Mouse (Mus musculus) midbrain, embryonic 16.5 days (tissue): ENCODE data around the gene Rwdd2b. TPM values are rescaled to one million over a fixed set of nuclear protein-coding genes. Genes with fewer than 3 reads are reported as not detected.
A peak's percentile ranks its signal among the peaks of the same experiment; 100 is the strongest.

ENCODE experiments used
- ATAC-seq: fragments of 200-750 bp; cut with Nextera tagmentation; 2 replicates; pipeline ENCODE4 v1.8.0; 2017; ENCODE audit warnings: moderate TSS enrichment
- H3K27ac ChIP-seq: fragments of 300-500 bp; sonication (generic); 2 replicates; pipeline ENCODE4 v1.5.1; 2014; ENCODE audit warnings: mild to moderate bottlenecking, low read length, mixed read lengths
- H3K27me3 ChIP-seq: fragments of 300-500 bp; sonication (generic); 2 replicates; pipeline ENCODE4 v1.6.1; 2014; ENCODE audit warnings: low read depth, low read length, mixed read lengths; ENCODE audit not compliant: control insufficient read depth, insufficient read depth
- H3K36me3 ChIP-seq: fragments of 300-500 bp; sonication (generic); 2 replicates; pipeline ENCODE4 v1.6.1; 2014; ENCODE audit warnings: mild to moderate bottlenecking, low read length, moderate library complexity, mixed read lengths; ENCODE audit not compliant: control insufficient read depth, insufficient read depth
- H3K4me1 ChIP-seq: fragments of 300-500 bp; sonication (generic); 2 replicates; pipeline ENCODE4 v1.6.1; 2014; ENCODE audit warnings: mild to moderate bottlenecking, low read length, mixed read lengths; ENCODE audit not compliant: control insufficient read depth, insufficient read depth
- H3K4me2 ChIP-seq: fragments of 300-500 bp; sonication (generic); 2 replicates; pipeline ENCODE4 v1.6.1; 2014; ENCODE audit warnings: mild to moderate bottlenecking, low read length, mixed read lengths
- H3K4me3 ChIP-seq: fragments of 300-500 bp; sonication (generic); 2 replicates; pipeline ENCODE4 v1.5.1; 2014; ENCODE audit warnings: low read depth, mild to moderate bottlenecking, low read length, moderate library complexity, mixed read lengths
- H3K9ac ChIP-seq: fragments of 300-500 bp; sonication (generic); 2 replicates; pipeline ENCODE4 v1.6.1; 2014; ENCODE audit warnings: low read depth, low read length, mixed read lengths
- H3K9me3 ChIP-seq: fragments of 300-500 bp; sonication (generic); replicated peaks from 2 replicates; pipeline ENCODE4 v1.6.1; 2014; ENCODE audit warnings: mild to moderate bottlenecking, low read length, mixed read lengths; ENCODE audit not compliant: control insufficient read depth, poor library complexity, severe bottlenecking
- WGBS: fragments of 180-500 bp; shearing (Covaris S2); extraction: QIAGEN DNeasy Blood & Tissue Kit; methylation state at CpG from one replicate; pipeline ENCODE4 v1.1.7; 2014; 5-methylcytosine and 5-hydroxymethylcytosine counted together
- polyA plus RNA-seq: library from polyadenylated mRNA; unstranded; fragments of >200 nt; fragmentation: Nextera tagmentation; extraction: Ambion mirVana; gene quantifications from 2 replicates; pipeline ENCODE4 v1.2.1, GENCODE M21; 2015

Rwdd2b gene
- polyA plus RNA-seq = 14.9 and 15.6 TPM in 2 replicates

DNA sequence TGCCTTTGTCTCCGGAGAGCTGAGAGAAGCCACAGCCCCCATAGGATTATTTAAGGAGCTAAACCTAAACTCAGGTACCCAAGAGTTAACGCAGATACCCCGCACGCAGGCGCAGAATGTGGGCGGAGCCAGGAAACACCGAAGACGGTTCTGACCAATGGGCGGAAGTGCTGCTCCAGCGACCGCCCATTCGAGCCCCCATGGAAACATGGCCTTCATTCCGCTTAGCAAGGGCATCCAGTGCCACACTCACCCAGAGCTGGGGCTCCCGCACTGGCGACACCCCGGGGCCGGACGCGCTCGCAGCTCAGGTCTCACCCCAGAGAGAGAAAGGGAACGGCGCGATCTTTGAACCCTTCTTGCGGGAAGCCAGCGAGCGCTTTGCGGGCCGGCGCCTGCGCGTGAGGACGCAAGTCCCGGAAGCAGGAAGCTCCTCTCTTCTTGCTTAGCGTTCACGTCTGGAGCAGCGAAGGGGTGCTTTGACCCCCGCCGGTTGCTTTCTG is at the start of gene Rwdd2b:
Gene Rwdd2b, minus strand, starts transcription at position 390 of the 503 bp plus-strand sequence.
- peak within 1 kb of the TSS; percentile 84 for H3K4me3 ChIP-seq
- peaks cover 15% of the 10 kb centered on the region for H3K4me1 ChIP-seq
- no peaks in the 10 kb centered on the region for H3K9me3 ChIP-seq
- peak within 1 kb of the TSS; percentile 83 for H3K4me2 ChIP-seq
- H3K36me3 ChIP-seq = no peaks in the 10 kb centered on the region
- 1% methylated on average over 38 of the region's 38 CpGs for WGBS
- peak within 1 kb of the TSS; percentile 95 for H3K9ac ChIP-seq
- peak within 1 kb of the TSS; percentile 97 for H3K27ac ChIP-seq
- no peaks in the 10 kb centered on the region for H3K27me3 ChIP-seq
- ATAC-seq = peak; percentile 97

DNA sequence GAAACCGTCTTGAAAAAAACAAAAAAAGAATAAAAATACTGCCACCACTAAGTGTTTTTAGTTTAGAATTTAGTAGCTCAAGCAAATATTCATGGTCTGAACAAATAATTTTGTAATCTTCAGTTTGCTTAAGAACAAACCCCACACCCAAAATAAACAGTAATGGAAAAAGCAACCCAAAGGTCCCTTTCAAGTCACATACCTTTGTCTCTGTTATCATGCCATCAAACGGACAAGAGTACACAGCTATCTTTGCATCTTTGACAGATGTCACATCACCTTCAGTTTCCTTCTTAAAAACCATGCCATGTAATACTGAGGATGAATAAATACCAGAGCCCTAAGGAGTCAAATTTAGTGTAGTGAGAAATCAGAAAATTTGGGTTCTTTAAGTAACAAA is 48.2 kb upstream of the Rwdd2b start:
- 88% methylated on average over 2 of the region's 2 CpGs for WGBS
- no peak for ATAC-seq

DNA sequence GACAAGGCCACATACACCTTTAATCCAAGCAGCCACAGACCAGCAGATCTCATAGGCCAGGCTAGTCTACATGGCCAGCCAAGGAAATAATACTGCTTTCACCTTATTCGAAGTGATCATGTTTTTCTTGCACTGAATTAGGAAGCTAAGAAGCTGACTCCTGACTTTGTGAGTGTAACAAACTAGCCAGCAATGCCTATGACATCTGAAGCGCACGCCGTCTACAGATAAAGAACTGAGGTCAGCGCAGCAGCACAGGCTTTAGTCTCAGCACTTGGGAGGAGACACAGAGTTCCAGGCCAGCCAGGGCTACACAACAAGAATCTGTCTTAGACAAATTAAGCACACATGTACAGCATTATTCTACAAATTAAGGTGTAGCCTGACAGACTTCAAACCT is 46.4 kb upstream of the Rwdd2b start:
- H3K27me3 ChIP-seq = no peaks in the 10 kb centered on the region
- no peak for ATAC-seq
- 97% methylated on average over 5 of the region's 5 CpGs for WGBS
- no peaks in the 10 kb centered on the region for H3K9me3 ChIP-seq
- H3K4me1 ChIP-seq = no peaks in the 10 kb centered on the region
- H3K36me3 ChIP-seq = peaks cover 64% of the 10 kb centered on the region
- H3K9ac ChIP-seq = no peak overlapping the region
- H3K4me2 ChIP-seq = no peak overlapping the region
- no peak overlapping the region for H3K4me3 ChIP-seq
- H3K27ac ChIP-seq = no peak overlapping the region

More for the DNA sequence above, 48.2 kb upstream of the Rwdd2b start:
- H3K9ac ChIP-seq = no peak overlapping the region
- H3K4me2 ChIP-seq = no peak overlapping the region
- H3K9me3 ChIP-seq = no peaks in the 10 kb centered on the region
- no peak overlapping the region for H3K4me3 ChIP-seq
- H3K27me3 ChIP-seq = no peaks in the 10 kb centered on the region
- peaks cover 59% of the 10 kb centered on the region for H3K36me3 ChIP-seq
- no peak overlapping the region for H3K27ac ChIP-seq
- H3K4me1 ChIP-seq = no peaks in the 10 kb centered on the region

DNA sequence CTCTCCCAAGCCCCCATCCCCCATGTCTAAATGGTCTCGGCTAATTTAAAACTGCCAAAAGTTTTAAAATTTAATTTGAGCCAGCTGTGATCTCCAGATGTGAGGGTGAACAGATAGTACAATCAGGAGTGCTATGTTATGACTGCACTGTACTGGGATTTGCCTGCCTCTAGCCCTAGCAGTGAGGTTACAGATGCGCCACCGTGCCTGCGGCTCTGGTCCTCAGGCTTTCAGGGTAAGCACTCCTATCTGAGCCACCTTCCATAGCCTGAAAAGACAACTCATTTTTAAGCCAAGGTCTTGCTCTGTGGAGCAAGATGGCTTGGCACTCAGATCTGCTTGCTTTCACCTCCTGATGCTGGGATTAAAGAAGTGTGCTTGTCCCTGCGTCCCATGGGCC is 44.0 kb upstream of the Rwdd2b start:
- no peaks in the 10 kb centered on the region for H3K4me1 ChIP-seq
- H3K9me3 ChIP-seq = no peaks in the 10 kb centered on the region
- peaks cover 55% of the 10 kb centered on the region for H3K36me3 ChIP-seq
- no peak for ATAC-seq
- no peak overlapping the region for H3K27ac ChIP-seq
- H3K9ac ChIP-seq = no peak overlapping the region
- H3K27me3 ChIP-seq = no peaks in the 10 kb centered on the region
- H3K4me3 ChIP-seq = no peak overlapping the region
- H3K4me2 ChIP-seq = no peak overlapping the region
- 93% methylated on average over 5 of the region's 5 CpGs for WGBS

DNA sequence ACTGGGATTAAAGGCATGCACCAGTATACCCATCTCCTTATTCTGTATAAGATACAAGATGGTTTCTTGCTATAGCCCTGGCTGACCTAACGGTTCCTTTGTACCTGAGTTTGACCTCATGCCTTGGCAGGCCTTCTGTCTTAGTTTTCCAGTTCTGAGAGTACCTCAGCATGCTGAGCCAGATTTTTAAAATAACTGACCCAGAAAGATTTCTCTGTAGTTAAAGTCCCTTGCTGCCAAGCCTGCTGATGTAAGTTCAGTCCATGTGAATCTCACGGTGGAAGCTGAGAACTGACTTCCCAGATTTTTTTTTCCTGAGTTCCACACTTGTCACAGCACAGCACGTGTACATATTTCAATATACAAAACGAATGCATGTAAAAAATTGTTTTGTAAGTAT is 30.2 kb upstream of the Rwdd2b start:
- WGBS = 90% methylated on average over 4 of the region's 4 CpGs
- no peak overlapping the region for H3K27ac ChIP-seq
- ATAC-seq = no peak
- no peaks in the 10 kb centered on the region for H3K27me3 ChIP-seq
- no peak overlapping the region for H3K9ac ChIP-seq
- no peaks in the 10 kb centered on the region for H3K4me1 ChIP-seq
- no peaks in the 10 kb centered on the region for H3K9me3 ChIP-seq
- no peak overlapping the region for H3K4me2 ChIP-seq
- peaks cover 30% of the 10 kb centered on the region for H3K36me3 ChIP-seq
- H3K4me3 ChIP-seq = no peak overlapping the region

DNA sequence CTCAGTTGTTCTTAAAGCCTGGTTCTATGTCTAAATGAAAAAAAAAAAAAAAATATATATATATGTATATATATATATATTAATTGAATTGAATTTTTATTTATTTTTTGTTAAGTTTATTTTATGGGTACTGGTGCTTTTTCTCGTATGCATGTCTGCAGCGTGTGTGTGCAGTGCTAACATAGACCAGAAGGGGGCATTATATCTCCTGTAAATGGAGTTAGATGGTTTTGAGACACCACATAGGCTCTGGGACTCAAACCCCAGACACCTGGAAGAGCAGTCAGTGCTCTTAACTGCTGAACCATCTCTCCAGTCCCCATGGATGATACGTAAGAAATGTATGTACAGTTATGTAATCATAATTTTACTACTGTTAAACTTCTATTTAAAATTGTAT is 18.4 kb upstream of the Rwdd2b start:
- H3K27me3 ChIP-seq = no peaks in the 10 kb centered on the region
- H3K36me3 ChIP-seq = peaks cover 10% of the 10 kb centered on the region; the same call in 1 of the 2 replicates
- no peak for ATAC-seq
- peaks cover 18% of the 10 kb centered on the region for H3K4me1 ChIP-seq
- no peaks in the 10 kb centered on the region for H3K9me3 ChIP-seq
- no peak overlapping the region for H3K4me3 ChIP-seq
- H3K4me2 ChIP-seq = no peak overlapping the region
- 95% methylated on average over 3 of the region's 3 CpGs for WGBS
- no peak overlapping the region for H3K9ac ChIP-seq
- H3K27ac ChIP-seq = no peak overlapping the region

DNA sequence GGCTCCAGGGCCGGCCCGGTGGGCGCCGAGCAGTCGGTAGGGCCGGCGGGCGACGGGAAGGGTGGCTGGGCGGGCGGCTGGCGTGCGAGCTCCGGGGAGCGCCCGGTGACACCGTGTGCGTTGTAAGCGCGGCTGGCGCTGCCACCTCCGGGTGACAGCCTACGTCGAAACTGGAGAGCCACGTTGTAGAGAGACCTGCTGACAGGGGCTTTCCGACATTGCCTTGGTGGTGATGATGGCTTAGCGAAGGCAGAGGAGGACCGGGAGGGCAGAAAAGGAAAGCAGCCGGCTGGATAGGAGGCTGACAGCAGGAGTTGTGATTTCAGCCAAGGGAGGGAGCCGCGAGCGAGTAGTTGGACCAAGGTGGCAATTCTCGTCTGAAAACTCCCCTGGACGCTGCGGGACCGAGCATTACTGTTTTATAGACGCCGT is 14.8 kb upstream of the Rwdd2b start:
- H3K9me3 ChIP-seq = no peaks in the 10 kb centered on the region
- H3K4me3 ChIP-seq = peak overlapping the region; percentile 93
- H3K36me3 ChIP-seq = peaks cover 4% of the 10 kb centered on the region; the same call in 1 of the 2 replicates
- peak overlapping the region; percentile 88 for H3K4me2 ChIP-seq
- WGBS = 1% methylated on average over 34 of the region's 38 CpGs
- H3K27me3 ChIP-seq = no peaks in the 10 kb centered on the region
- peak; percentile 83 for ATAC-seq
- H3K27ac ChIP-seq = peak overlapping the region; percentile 76
- H3K9ac ChIP-seq = peak overlapping the region; percentile 93
- peaks cover 18% of the 10 kb centered on the region for H3K4me1 ChIP-seq

DNA sequence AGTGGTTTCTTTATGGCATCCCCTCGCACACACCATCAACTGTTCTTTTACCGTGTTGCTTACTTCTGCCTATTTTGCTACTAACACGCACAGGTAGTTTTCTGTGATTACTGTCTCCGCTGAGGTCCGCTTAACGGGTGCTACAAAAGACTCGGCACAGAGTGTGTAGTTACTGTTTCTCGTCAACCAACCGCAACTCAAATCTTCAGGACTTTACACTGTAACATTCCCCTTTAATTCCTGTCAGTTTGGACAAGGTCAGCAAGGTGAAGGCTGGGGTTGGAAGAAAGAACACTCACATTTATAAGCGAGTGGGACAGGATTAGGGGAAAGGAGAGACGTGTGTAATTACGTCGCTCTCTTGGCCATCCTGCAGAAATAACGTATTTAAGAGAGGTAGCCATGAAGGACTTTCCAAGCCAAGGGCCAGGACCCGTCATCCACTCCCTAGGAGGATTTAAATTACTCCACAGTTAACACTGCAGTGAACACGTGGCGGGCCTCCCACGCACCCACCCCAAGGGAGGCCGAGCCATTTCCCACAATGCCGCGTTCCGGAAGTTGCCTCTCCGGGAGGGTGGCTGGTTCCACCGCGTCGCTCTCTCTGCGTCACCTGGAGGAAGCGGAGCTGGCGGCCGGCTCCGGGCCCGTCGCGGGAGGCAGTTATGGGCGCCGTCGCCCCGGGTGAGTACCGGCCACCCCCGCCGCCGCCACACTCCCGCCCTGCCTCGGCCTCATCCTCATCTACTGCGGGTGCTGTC is 14.2 kb upstream of the Rwdd2b start, which contains the start of gene Usp16:
Gene Usp16, plus strand, starts transcription at position 285 of the 761 bp plus-strand sequence.
- Histone ChIP-seq H3K36me3 (peaks cover 4% of the 10 kb centered on the region; the same call in 1 of the 2 replicates), H3K9ac (peak within 1 kb of the TSS; percentile 93)
- WGBS = 10% methylated on average over 40 of the region's 45 CpGs

DNA sequence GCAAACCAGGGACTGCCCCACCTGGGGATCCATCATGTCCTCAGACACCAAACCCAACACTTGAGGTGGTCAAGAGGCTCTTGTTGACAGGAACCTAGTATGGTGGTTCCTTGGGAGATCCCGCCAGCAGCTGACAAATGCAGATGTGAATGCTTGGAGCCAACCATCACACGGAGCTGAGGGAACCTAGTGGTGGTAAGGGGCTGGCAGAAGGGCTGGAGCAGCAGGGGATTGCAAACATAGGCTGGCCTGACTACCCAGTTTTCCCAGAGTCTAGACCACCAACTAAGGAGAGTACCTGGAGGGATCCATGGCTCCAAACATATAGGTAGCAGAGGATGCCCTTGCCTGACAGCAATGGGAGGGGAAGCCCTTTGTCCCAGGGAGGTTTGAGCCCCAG is 12.9 kb upstream of the Rwdd2b start:
- H3K9me3 ChIP-seq = no peaks in the 10 kb centered on the region
- ATAC-seq = no peak
- H3K36me3 ChIP-seq = no peaks in the 10 kb centered on the region
- H3K4me3 ChIP-seq = no peak overlapping the region
- H3K9ac ChIP-seq = no peak overlapping the region
- H3K4me1 ChIP-seq = peaks cover 18% of the 10 kb centered on the region
- no peak overlapping the region for H3K4me2 ChIP-seq
- H3K27ac ChIP-seq = no peak overlapping the region
- 76% methylated on average over 2 of the region's 2 CpGs for WGBS
- H3K27me3 ChIP-seq = no peaks in the 10 kb centered on the region

More for the DNA sequence above, 14.2 kb upstream of the Rwdd2b start, which contains the start of gene Usp16:
- Histone ChIP-seq H3K4me3 (peak within 1 kb of the TSS; percentile 93), H3K27me3 (no peaks in the 10 kb centered on the region), H3K4me1 (peaks cover 18% of the 10 kb centered on the region), H3K4me2 (peak within 1 kb of the TSS; percentile 88), H3K9me3 (no peaks in the 10 kb centered on the region), H3K27ac (peak within 1 kb of the TSS; percentile 76)
- peak; percentile 98 for ATAC-seq
